Mouse (Mus musculus) frontal cortex, postnatal 25 days (tissue): ENCODE data around the gene Zbtb38.

ENCODE experiments used
- DNase-seq, 2 experiments: peaks; one replicate each; pipeline ENCODE4 v3.0.0; 2022; ENCODE audit warnings: low spot score in 2 of 2

Zbtb38 gene

GRCm38 (mm10) chr9:96752603-96753114 is at the start of gene Zbtb38:
TSS of gene Zbtb38 (minus strand) at chr9:96752831.
- peak in 1 of 2 experiments; percentile 38 for DNase-seq

- no peak for DNase-seq
Observed at GRCm38 (mm10) chr9:96800131-96800825, 47.6 kb upstream of the Zbtb38 start.

GRCm38 (mm10) chr9:96797311-96797710 is 44.7 kb upstream of the Zbtb38 start:
- no peak for DNase-seq

GRCm38 (mm10) chr9:96795399-96795928 is 42.8 kb upstream of the Zbtb38 start:
- DNase-seq: peak; percentile 13 to 24

GRCm38 (mm10) chr9:96794601-96795000 is 42.0 kb upstream of the Zbtb38 start:
- no peak for DNase-seq

- DNase-seq: no peak
Observed at GRCm38 (mm10) chr9:96792543-96792942, 39.9 kb upstream of the Zbtb38 start.

- no peak for DNase-seq
Observed at GRCm38 (mm10) chr9:96790389-96791007, 37.9 kb upstream of the Zbtb38 start.

- DNase-seq: no peak
Observed at GRCm38 (mm10) chr9:96789906-96790305, 37.3 kb upstream of the Zbtb38 start.

- DNase-seq: no peak
Observed at GRCm38 (mm10) chr9:96787797-96788196, 35.2 kb upstream of the Zbtb38 start.

GRCm38 (mm10) chr9:96785871-96786342 is 33.3 kb upstream of the Zbtb38 start:
- DNase-seq: no peak

- DNase-seq: no peak
Observed at GRCm38 (mm10) chr9:96785187-96785586, 32.6 kb upstream of the Zbtb38 start.

- no peak for DNase-seq
Observed at GRCm38 (mm10) chr9:96783667-96784066, 31.0 kb upstream of the Zbtb38 start.

GRCm38 (mm10) chr9:96783258-96783657 is 30.6 kb upstream of the Zbtb38 start:
- DNase-seq: no peak

GRCm38 (mm10) chr9:96782062-96782461 is 29.4 kb upstream of the Zbtb38 start:
- no peak for DNase-seq

GRCm38 (mm10) chr9:96773146-96773545 is 20.5 kb upstream of the Zbtb38 start:
- DNase-seq: no peak

GRCm38 (mm10) chr9:96770443-96770842 is 17.8 kb upstream of the Zbtb38 start:
- DNase-seq: no peak

- DNase-seq: no peak
Observed at GRCm38 (mm10) chr9:96769651-96770050, 17.0 kb upstream of the Zbtb38 start.

- no peak for DNase-seq
Observed at GRCm38 (mm10) chr9:96767874-96768273, 15.2 kb upstream of the Zbtb38 start.

GRCm38 (mm10) chr9:96766078-96766477 is 13.4 kb upstream of the Zbtb38 start:
- DNase-seq: no peak

GRCm38 (mm10) chr9:96765410-96765809 is 12.8 kb upstream of the Zbtb38 start:
- DNase-seq: no peak

GRCm38 (mm10) chr9:96763847-96764631 is 11.4 kb upstream of the Zbtb38 start:
- DNase-seq: no peak

GRCm38 (mm10) chr9:96763025-96763424 is 10.4 kb upstream of the Zbtb38 start:
- DNase-seq: no peak
